Mouse (Mus musculus) ES-E14 (cell line): ENCODE data around the gene Man1a2.

ENCODE experiments used
- MAFK ChIP-seq: IDR thresholded peaks from 2 replicates; pipeline ENCODE4 v1.6.1; 2014; ENCODE audit warnings: mild to moderate bottlenecking, low read depth, low read length, inconsistent platforms; ENCODE audit not compliant: insufficient read depth
- ZNF384 ChIP-seq: IDR thresholded peaks from 2 replicates; pipeline ENCODE4 v1.6.1; 2012; ENCODE audit warnings: low read depth, low read length, inconsistent platforms

DNA sequence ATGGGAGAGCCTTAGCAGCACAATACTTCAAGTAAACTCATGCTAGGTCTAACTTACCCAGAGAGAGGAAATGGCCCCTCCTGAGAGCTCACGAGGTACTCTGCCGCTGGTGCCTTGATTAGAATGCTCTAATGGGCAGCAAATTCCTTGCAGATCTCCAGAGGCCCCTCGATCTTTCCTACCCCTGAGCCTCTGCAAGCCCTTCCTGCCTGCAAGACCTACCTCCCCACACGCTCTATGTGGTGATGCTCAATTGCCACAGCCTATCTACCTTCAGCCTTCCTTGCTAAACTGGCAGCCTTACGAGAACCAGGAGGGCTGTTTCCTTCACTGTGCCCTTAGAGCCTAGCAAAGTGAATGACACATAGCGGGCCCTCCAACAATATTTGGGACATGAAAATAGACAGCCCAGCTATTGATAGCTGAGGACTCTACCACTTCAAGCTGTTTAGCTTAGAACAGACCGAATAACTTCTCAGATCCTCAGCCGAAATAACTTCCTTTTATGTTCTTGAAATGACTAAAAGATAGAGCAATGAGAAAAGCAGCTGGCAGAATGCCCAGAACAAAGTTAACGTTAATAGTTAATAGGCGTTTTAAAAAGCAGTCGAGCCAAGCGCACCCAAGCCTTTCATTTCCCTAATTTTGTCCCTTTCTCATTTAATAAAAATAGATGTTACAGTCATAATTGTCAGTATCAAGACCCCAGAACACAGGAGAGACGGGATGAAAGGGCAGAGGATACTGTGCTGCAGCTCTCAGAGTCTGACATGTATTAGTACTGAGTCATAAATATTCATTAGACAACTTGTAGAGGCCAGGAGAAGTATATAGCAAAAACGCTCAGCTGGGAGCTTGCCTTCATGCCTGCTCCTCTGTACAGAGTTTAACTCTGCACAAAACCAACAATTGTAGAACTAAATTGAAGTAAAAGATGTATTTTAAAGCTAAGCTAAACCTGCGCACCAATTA lies 17.9 kb upstream of the Man1a2 start:
- TF ChIP-seq ZNF384 (no peak), MAFK (no peak)
